Mouse (Mus musculus) c-Kit-positive CD71-negative TER-119-negative erythroid progenitor cells, embryonic 14.5 days (primary cell): ENCODE measurements around the gene Tbc1d22a.

Source experiments
- DNase-seq: peaks from one replicate; pipeline ENCODE4 v3.0.0-alpha.2; 2013; ENCODE audit warnings: low read depth

The Tbc1d22a gene

GRCm38 (mm10) chr15:86280137-86280536, 65.9 kb downstream of the Tbc1d22a start:
- DNase-seq, result no peak

- DNase-seq, result no peak
Measured at GRCm38 (mm10) chr15:86283238-86283637, 69.0 kb downstream of the Tbc1d22a start.

- no peak for DNase-seq
Measured at GRCm38 (mm10) chr15:86285296-86285695, 71.0 kb downstream of the Tbc1d22a start.

GRCm38 (mm10) chr15:86290074-86290473, 75.8 kb downstream of the Tbc1d22a start:
- no peak for DNase-seq

GRCm38 (mm10) chr15:86292288-86292687, 78.0 kb downstream of the Tbc1d22a start:
- no peak for DNase-seq

- DNase-seq, result no peak
Measured at GRCm38 (mm10) chr15:86294426-86294825, 80.2 kb downstream of the Tbc1d22a start.

- DNase-seq, result no peak
Measured at GRCm38 (mm10) chr15:86295722-86296288, 81.5 kb downstream of the Tbc1d22a start.

GRCm38 (mm10) chr15:86297281-86297680, 83.0 kb downstream of the Tbc1d22a start:
- DNase-seq, result no peak

- DNase-seq, result no peak
Measured at GRCm38 (mm10) chr15:86303876-86304275, 89.6 kb downstream of the Tbc1d22a start.

GRCm38 (mm10) chr15:86304861-86305260, 90.6 kb downstream of the Tbc1d22a start:
- DNase-seq, result no peak

GRCm38 (mm10) chr15:86305290-86305689, 91.0 kb downstream of the Tbc1d22a start:
- no peak for DNase-seq

- no peak for DNase-seq
Measured at GRCm38 (mm10) chr15:86309213-86309829, 95.1 kb downstream of the Tbc1d22a start.

- DNase-seq, result no peak
Measured at GRCm38 (mm10) chr15:86320803-86321510, 106.7 kb downstream of the Tbc1d22a start.

GRCm38 (mm10) chr15:86326341-86326740, 112.1 kb downstream of the Tbc1d22a start:
- no peak for DNase-seq

GRCm38 (mm10) chr15:86329911-86330310, 115.7 kb downstream of the Tbc1d22a start:
- no peak for DNase-seq

GRCm38 (mm10) chr15:86330454-86330853, 116.2 kb downstream of the Tbc1d22a start:
- DNase-seq, result no peak

GRCm38 (mm10) chr15:86331501-86332245, 117.4 kb downstream of the Tbc1d22a start:
- no peak for DNase-seq

- no peak for DNase-seq
Measured at GRCm38 (mm10) chr15:86333176-86333575, 118.9 kb downstream of the Tbc1d22a start.

GRCm38 (mm10) chr15:86333606-86334005, 119.3 kb downstream of the Tbc1d22a start:
- DNase-seq, result no peak

GRCm38 (mm10) chr15:86334276-86334675, 120.0 kb downstream of the Tbc1d22a start:
- no peak for DNase-seq

- no peak for DNase-seq
Measured at GRCm38 (mm10) chr15:86334745-86335144, 120.5 kb downstream of the Tbc1d22a start.

- no peak for DNase-seq
Measured at GRCm38 (mm10) chr15:86335781-86336180, 121.5 kb downstream of the Tbc1d22a start.

GRCm38 (mm10) chr15:86337726-86338125, 123.5 kb downstream of the Tbc1d22a start:
- DNase-seq, result no peak
